Mouse (Mus musculus) embryonic fibroblast, embryonic 13.5 days (primary cell): ENCODE data around the gene Sf3a3.

Experiments used
- CTCF ChIP-seq: IDR thresholded peaks from 2 replicates; pipeline ENCODE4 v1.5.1; 2011; ENCODE audit warnings: mild to moderate bottlenecking, control low read depth, low read length, moderate library complexity, borderline replicate concordance; ENCODE audit not compliant: insufficient read depth
- POLR2A ChIP-seq: IDR thresholded peaks from 2 replicates; pipeline ENCODE4 v1.6.1; 2011; ENCODE audit warnings: low read depth, mild to moderate bottlenecking, control low read depth, low read length, moderate library complexity

- TF ChIP-seq CTCF = no peak
- no peak for TF ChIP-seq POLR2A
These were observed 47.0 kb upstream of the Sf3a3 start for GRCm38 (mm10) chr4:124667476-124668033.
